Comparison of ENCODE assay signal across 8 mouse cellular contexts in genomic region chr17:57246663-57247392, GRCm38 (mm10). TPM values are rescaled to one million over a fixed set of nuclear protein-coding genes. Genes with fewer than 3 reads are reported as not detected.
DNase-seq lines count a peak whose midpoint lies in the region; ATAC-seq and TF ChIP-seq lines count a peak whose summit lies in the region.

No protein-coding gene starts in this region.

- H3K9ac ChIP-seq in heart, postnatal 0 days (replicated peaks; ENCODE audit: low read depth, low read length), result peak overlapping the region; percentile 70
- H3K9ac ChIP-seq in ES-E14 (ENCODE audit: insufficient read depth, low read depth, low read length, poor library complexity, severe bottlenecking), result peak overlapping the region; percentile 87
- H3K9ac ChIP-seq in embryonic facial prominence, embryonic 14.5 days (ENCODE audit: low read depth, low read length), result peak overlapping the region; percentile 78
- peak overlapping the region; percentile 68 for H3K9ac ChIP-seq in limb, embryonic 15.5 days

- in situ Hi-C loops in ES-E14 (cut with MboI; ENCODE audit: low sequenced_read_pairs in 2 of 2, unreplicated experiment in 2 of 2), result no loop called here

- peaks cover 21% of the 10 kb centered on the region for H3K4me1 ChIP-seq in heart, postnatal 0 days (ENCODE audit: control insufficient read depth, insufficient read depth)
- H3K4me1 ChIP-seq in ES-E14 (ENCODE audit: control insufficient read depth in 2 of 2, insufficient read depth in 2 of 2, low read length in 2 of 2, poor library complexity in 1 of 2), result peaks cover 0 to 11% of the 10 kb centered on the region in 2 experiments; a peak in 3 of 4 replicates
- peaks cover 11% of the 10 kb centered on the region for H3K4me1 ChIP-seq in embryonic facial prominence, embryonic 14.5 days (ENCODE audit: control insufficient read depth, insufficient read depth, low read length)
- H3K4me1 ChIP-seq in limb, embryonic 15.5 days, result peaks cover 32% of the 10 kb centered on the region

- peaks cover 32% of the 10 kb centered on the region for H3K36me3 ChIP-seq in heart, postnatal 0 days (replicated peaks; ENCODE audit: control insufficient read depth, insufficient read depth, low read length)
- peaks cover 9% of the 10 kb centered on the region; the same call in 1 of the 2 replicates for H3K36me3 ChIP-seq in ES-E14 (ENCODE audit: control insufficient read depth, insufficient read depth, low read length, poor library complexity, severe bottlenecking)
- peaks cover 11% of the 10 kb centered on the region for H3K36me3 ChIP-seq in embryonic facial prominence, embryonic 14.5 days (ENCODE audit: control insufficient read depth, insufficient read depth, low read length)
- peaks cover 27% of the 10 kb centered on the region for H3K36me3 ChIP-seq in limb, embryonic 15.5 days
- H3K36me3 ChIP-seq in splenic B cell, adult 2 months (ENCODE audit: control insufficient read depth, insufficient read depth, low read length, poor library complexity, severe bottlenecking), result peaks cover 16% of the 10 kb centered on the region

- H3K27ac ChIP-seq in heart, postnatal 0 days (ENCODE audit: low read depth), result peak overlapping the region; percentile 87
- H3K27ac ChIP-seq in ES-E14 (ENCODE audit: insufficient read depth, low read depth, low read length, poor library complexity, severe bottlenecking), result no peak overlapping the region
- peak overlapping the region; percentile 95 for H3K27ac ChIP-seq in embryonic facial prominence, embryonic 14.5 days (replicated peaks; ENCODE audit: low read depth, low read length)
- peak overlapping the region; percentile 98 for H3K27ac ChIP-seq in limb, embryonic 15.5 days

- H3K4me3 ChIP-seq in heart, postnatal 0 days (ENCODE audit: low read depth, low read length), result peak overlapping the region; percentile 90
- H3K4me3 ChIP-seq in ES-E14 (ENCODE audit: insufficient read depth in 1 of 2, low read depth in 1 of 2, low read length in 2 of 2, poor library complexity in 1 of 2, severe bottlenecking in 1 of 2), result peak overlapping the region; percentile 77 to 84
- H3K4me3 ChIP-seq in embryonic facial prominence, embryonic 14.5 days (ENCODE audit: low read depth, low read length), result peak overlapping the region; percentile 59
- peak overlapping the region; percentile 80 for H3K4me3 ChIP-seq in limb, embryonic 15.5 days

- WGBS in heart, postnatal 0 days, result 3% methylated on average over 18 of the region's 18 CpGs
- WGBS in embryonic facial prominence, embryonic 14.5 days, result 5% methylated on average over 18 of the region's 18 CpGs
- WGBS in limb, embryonic 15.5 days, result 4% methylated on average over 18 of the region's 18 CpGs

- 0 out of 2 replicates have a peak, but pooled peaks have one; percentile 18 for TF ChIP-seq CTCF in heart, postnatal 0 days (IDR thresholded peaks at IDR 0.05; ENCODE audit: low read depth)

- TF ChIP-seq EP300 in heart, postnatal 0 days (IDR thresholded peaks at IDR 0.05; ENCODE audit: low read depth), result no peak

- peak overlapping the region; percentile 90 for H3K4me2 ChIP-seq in heart, postnatal 0 days (ENCODE audit: low read depth, low read length)
- H3K4me2 ChIP-seq in embryonic facial prominence, embryonic 14.5 days (ENCODE audit: low read depth, low read length), result peak overlapping the region; percentile 81
- H3K4me2 ChIP-seq in limb, embryonic 15.5 days, result peak overlapping the region; percentile 82

- no peak for DNase-seq in heart, postnatal 0 days (ENCODE audit: low spot score)
- no peak for DNase-seq in heart, adult 11 months
- no peak for DNase-seq in ES-E14 (ENCODE audit: low read depth, low spot score)
- DNase-seq in embryonic facial prominence, embryonic 14.5 days (ENCODE audit: low spot score), result peak; percentile 27
- DNase-seq in splenic B cell, adult 2 months (ENCODE audit: low read depth, low spot score), result peak; percentile 18
- no peak for DNase-seq in urinary bladder, postnatal 10 days (ENCODE audit: low spot score)
- DNase-seq in T-cell, adult 2 months (ENCODE audit: low spot score), result no peak

- no peaks in the 10 kb centered on the region for H3K9me3 ChIP-seq in heart, postnatal 0 days (replicated peaks; ENCODE audit: control insufficient read depth, low read length)
- H3K9me3 ChIP-seq in ES-E14 (ENCODE audit: control insufficient read depth, insufficient read depth, low read depth, low read length), result no peaks in the 10 kb centered on the region
- 0 out of 2 replicates have a peak, but pooled peaks cover under 1% of the 10 kb centered on the region for H3K9me3 ChIP-seq in embryonic facial prominence, embryonic 14.5 days (ENCODE audit: control insufficient read depth, low read length)
- H3K9me3 ChIP-seq in limb, embryonic 15.5 days, result no peaks in the 10 kb centered on the region

- no peak for ATAC-seq in heart, postnatal 0 days (ENCODE audit: insufficient read depth, low read depth)
- no peak for ATAC-seq in embryonic facial prominence, embryonic 14.5 days (ENCODE audit: low read depth)
- no peak for ATAC-seq in limb, embryonic 15.5 days (ENCODE audit: insufficient number of reproducible peaks, low FRiP score, low TSS enrichment, low read depth)

- no peaks in the 10 kb centered on the region for H3K27me3 ChIP-seq in heart, postnatal 0 days (ENCODE audit: control insufficient read depth, insufficient read depth, low read length)
- no peaks in the 10 kb centered on the region for H3K27me3 ChIP-seq in embryonic facial prominence, embryonic 14.5 days (replicated peaks; ENCODE audit: control insufficient read depth, insufficient read depth, low read length)
- no peaks in the 10 kb centered on the region for H3K27me3 ChIP-seq in limb, embryonic 15.5 days
- no peaks in the 10 kb centered on the region for H3K27me3 ChIP-seq in splenic B cell, adult 2 months (ENCODE audit: control insufficient read depth, insufficient read depth, low read length, poor library complexity, severe bottlenecking)

TF ChIP-seq in ES-E14, 5 proteins besides CTCF, POLR2A, EP300 and RAD21:
- TF ChIP-seq MAFK (IDR thresholded peaks at IDR 0.05; ENCODE audit: insufficient read depth, low read depth, low read length) (no peak), HCFC1 (IDR thresholded peaks at IDR 0.05; ENCODE audit: borderline replicate concordance, insufficient read depth, low read length) (0 out of 2 replicates have a peak, but pooled peaks have one; percentile 13), ZNF384 (IDR thresholded peaks at IDR 0.05; ENCODE audit: low read depth, low read length) (no peak)

RNA-seq across cellular contexts. Expression of gene Gpr108, which starts 1.4 kb away (rescaled TPM):
- 30.1 and 41.2 TPM in 2 replicates for total RNA-seq in heart, postnatal 0 days (2014; rRNA removed; ENCODE audit: low replicate concordance)
- polyA plus RNA-seq in heart, postnatal 0 days (2015; fragmentation: Nextera tagmentation; extraction: Ambion mirVana), result 23.3 and 24.5 TPM in 2 replicates
- 25.0 and 32.8 TPM in 2 replicates for total RNA-seq in ES-E14 (2012; rRNA removed)
- 36.9 and 37.1 TPM in 2 replicates for polyA plus RNA-seq in embryonic facial prominence, embryonic 14.5 days (2014; fragmentation: Nextera tagmentation; extraction: Ambion mirVana)
- polyA plus RNA-seq in limb, embryonic 15.5 days (2015; fragmentation: Nextera tagmentation; extraction: Ambion mirVana), result 43.6 and 45.5 TPM in 2 replicates

RNA-seq across cellular contexts. Expression of gene Trip10, which starts 2.4 kb away (rescaled TPM):
- 26.6 and 28.7 TPM in 2 replicates for total RNA-seq in heart, postnatal 0 days (2014; rRNA removed; ENCODE audit: low replicate concordance)
- polyA plus RNA-seq in heart, postnatal 0 days (2015; fragmentation: Nextera tagmentation; extraction: Ambion mirVana), result 32.3 and 32.4 TPM in 2 replicates
- total RNA-seq in ES-E14 (2012; rRNA removed), result 40.6 and 45.5 TPM in 2 replicates
- polyA plus RNA-seq in embryonic facial prominence, embryonic 14.5 days (2014; fragmentation: Nextera tagmentation; extraction: Ambion mirVana), result 32.3 and 36.0 TPM in 2 replicates
- 40.6 and 44.5 TPM in 2 replicates for polyA plus RNA-seq in limb, embryonic 15.5 days (2015; fragmentation: Nextera tagmentation; extraction: Ambion mirVana)

RNA-seq across cellular contexts. Expression of gene C3, which starts 18.9 kb away (rescaled TPM):
- 32.5 and 41.7 TPM in 2 replicates for total RNA-seq in heart, postnatal 0 days (2014; rRNA removed; ENCODE audit: low replicate concordance)
- polyA plus RNA-seq in heart, postnatal 0 days (2015; fragmentation: Nextera tagmentation; extraction: Ambion mirVana), result 23.4 and 25.6 TPM in 2 replicates
- 0.22 and 0.37 TPM in 2 replicates for total RNA-seq in ES-E14 (2012; rRNA removed)
- polyA plus RNA-seq in embryonic facial prominence, embryonic 14.5 days (2014; fragmentation: Nextera tagmentation; extraction: Ambion mirVana), result 2.0 and 4.6 TPM in 2 replicates
- 1.5 and 1.8 TPM in 2 replicates for polyA plus RNA-seq in limb, embryonic 15.5 days (2015; fragmentation: Nextera tagmentation; extraction: Ambion mirVana)

RNA-seq across cellular contexts. Expression of gene Vav1, which starts 32.1 kb away (rescaled TPM):
- 2.6 and 2.7 TPM in 2 replicates for total RNA-seq in heart, postnatal 0 days (2014; rRNA removed; ENCODE audit: low replicate concordance)
- 1.0 TPM in 2 replicates for polyA plus RNA-seq in heart, postnatal 0 days (2015; fragmentation: Nextera tagmentation; extraction: Ambion mirVana)
- total RNA-seq in ES-E14 (2012; rRNA removed), result 1.1 and 1.3 TPM in 2 replicates
- polyA plus RNA-seq in embryonic facial prominence, embryonic 14.5 days (2014; fragmentation: Nextera tagmentation; extraction: Ambion mirVana), result 4.0 and 4.8 TPM in 2 replicates
- polyA plus RNA-seq in limb, embryonic 15.5 days (2015; fragmentation: Nextera tagmentation; extraction: Ambion mirVana), result 4.1 and 4.4 TPM in 2 replicates

RNA-seq across cellular contexts. Expression of gene Tnfsf14, which starts 52.9 kb away (rescaled TPM):
- not detected in 2 replicates for total RNA-seq in heart, postnatal 0 days (2014; rRNA removed; ENCODE audit: low replicate concordance)
- polyA plus RNA-seq in heart, postnatal 0 days (2015; fragmentation: Nextera tagmentation; extraction: Ambion mirVana), result not detected in 2 replicates
- 0.13 TPM in 1 of 2 replicates, not detected in the other for total RNA-seq in ES-E14 (2012; rRNA removed)
- 0.08 TPM in 1 of 2 replicates, not detected in the other for polyA plus RNA-seq in embryonic facial prominence, embryonic 14.5 days (2014; fragmentation: Nextera tagmentation; extraction: Ambion mirVana)
- polyA plus RNA-seq in limb, embryonic 15.5 days (2015; fragmentation: Nextera tagmentation; extraction: Ambion mirVana), result 0.08 and 0.15 TPM in 2 replicates

Comparison
In these comparisons a context has a peak if more than half of its experiments do, and no peak if none do; other contexts are left out.
1. DNase-seq: peak in embryonic facial prominence, embryonic 14.5 days (single experiment) and splenic B cell, adult 2 months (single experiment); none in heart, postnatal 0 days (single experiment), heart, adult 11 months (single experiment), ES-E14 (single experiment), urinary bladder, postnatal 10 days (single experiment) and T-cell, adult 2 months (single experiment).
2. Peak in every context shown above with its lines, with median percentiles within 50 percentile points of each other: H3K4me2 ChIP-seq, H3K4me3 ChIP-seq and H3K9ac ChIP-seq.